Mouse (Mus musculus) cerebellum, adult 9-11 months (tissue): ENCODE measurements around the gene Prkca.
A peak's percentile ranks its signal among the peaks of the same experiment; 100 is the strongest.

Source experiments
- DNase-seq: peaks from one replicate; pipeline ENCODE4 v3.0.0; 2022

Prkca gene

GRCm38 (mm10) chr11:108153997-108154841 lies 189.5 kb downstream of the Prkca start:
- DNase-seq: no peak

GRCm38 (mm10) chr11:108152591-108152990 lies 191.1 kb downstream of the Prkca start:
- DNase-seq: no peak

DNA sequence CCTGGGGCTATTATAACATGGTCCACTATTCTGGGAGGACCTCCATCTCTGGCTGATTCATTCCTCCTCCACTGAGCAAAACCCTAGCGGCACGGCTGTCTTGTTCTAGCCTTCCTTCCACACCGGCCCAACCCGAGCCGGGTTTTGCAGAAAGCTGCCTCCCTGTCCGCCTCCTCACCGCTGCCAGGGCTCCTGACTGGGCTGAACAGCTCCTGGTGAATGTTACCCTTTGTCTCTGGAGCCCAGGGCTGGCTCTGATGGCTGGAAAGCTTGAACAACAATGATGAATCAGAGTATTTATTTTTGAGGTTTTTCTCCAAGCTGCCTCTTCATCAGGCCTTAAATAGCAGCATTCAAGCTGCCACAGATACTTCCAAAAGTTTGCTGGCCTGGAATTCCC lies 193.3 kb downstream of the Prkca start:
- peak; percentile 61 for DNase-seq

GRCm38 (mm10) chr11:108149187-108149586 lies 194.5 kb downstream of the Prkca start:
- DNase-seq: no peak

DNA sequence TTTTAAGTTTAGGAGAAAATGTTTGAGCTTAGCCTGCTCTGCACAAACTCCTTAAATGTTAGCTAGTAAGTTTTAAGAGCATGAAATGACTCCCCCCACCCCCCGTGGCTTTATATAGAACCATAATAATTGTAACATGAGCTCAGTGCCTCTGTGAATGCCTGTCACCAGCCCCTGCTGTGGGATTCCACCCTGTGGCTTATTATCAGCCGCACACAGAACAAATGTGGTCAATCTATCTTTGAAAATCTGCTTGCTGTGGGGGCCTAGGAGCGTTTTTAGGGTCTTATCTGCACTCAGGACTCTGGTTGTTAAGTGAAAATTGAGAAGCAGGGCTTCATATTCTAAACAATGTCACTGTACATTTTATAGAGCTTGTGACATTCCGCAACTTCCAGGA lies 195.2 kb downstream of the Prkca start:
- DNase-seq: no peak

- DNase-seq: no peak
These were observed 197.8 kb downstream of the Prkca start for GRCm38 (mm10) chr11:108145752-108146496.

DNA sequence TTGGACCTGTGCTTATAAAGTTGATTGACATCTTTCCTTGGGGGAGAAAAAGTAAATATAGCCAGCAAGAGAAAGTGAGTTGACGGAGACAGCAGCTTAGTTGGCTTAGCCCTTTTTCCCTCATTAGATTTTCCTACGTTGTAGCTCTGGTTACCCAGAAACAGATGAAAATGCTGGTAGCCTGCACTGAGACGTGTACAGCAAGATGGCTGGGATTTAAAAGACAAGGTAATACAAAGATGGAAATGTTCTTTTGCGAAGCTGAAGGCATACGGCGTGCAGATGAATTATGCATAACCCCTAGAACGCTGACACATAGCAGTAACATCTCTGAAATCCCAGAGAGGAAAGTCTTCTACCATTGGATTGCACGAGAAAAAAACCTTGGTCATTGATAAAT lies 198.6 kb downstream of the Prkca start:
- DNase-seq: no peak

- no peak for DNase-seq
These were observed 200.0 kb downstream of the Prkca start for GRCm38 (mm10) chr11:108143739-108144138.

DNA sequence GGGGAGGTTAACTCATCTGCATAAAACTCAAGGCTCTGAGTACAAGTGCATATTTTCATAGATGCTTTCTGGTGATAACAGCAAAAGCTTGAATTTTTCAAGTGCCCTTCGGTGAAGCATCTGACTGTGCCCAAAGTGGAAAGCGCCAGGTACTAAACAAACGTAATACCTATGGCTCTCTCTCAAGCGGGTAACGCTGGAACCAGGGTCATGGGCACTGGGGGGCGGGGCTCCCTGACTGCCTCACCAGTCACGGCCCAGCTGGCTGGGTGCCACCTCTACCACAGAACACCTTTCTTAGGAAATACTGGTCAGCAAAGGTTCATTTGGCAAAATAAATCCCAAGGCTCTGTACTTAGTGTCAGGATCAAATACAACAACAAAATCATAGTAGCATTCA lies 203.7 kb downstream of the Prkca start:
- no peak for DNase-seq

DNA sequence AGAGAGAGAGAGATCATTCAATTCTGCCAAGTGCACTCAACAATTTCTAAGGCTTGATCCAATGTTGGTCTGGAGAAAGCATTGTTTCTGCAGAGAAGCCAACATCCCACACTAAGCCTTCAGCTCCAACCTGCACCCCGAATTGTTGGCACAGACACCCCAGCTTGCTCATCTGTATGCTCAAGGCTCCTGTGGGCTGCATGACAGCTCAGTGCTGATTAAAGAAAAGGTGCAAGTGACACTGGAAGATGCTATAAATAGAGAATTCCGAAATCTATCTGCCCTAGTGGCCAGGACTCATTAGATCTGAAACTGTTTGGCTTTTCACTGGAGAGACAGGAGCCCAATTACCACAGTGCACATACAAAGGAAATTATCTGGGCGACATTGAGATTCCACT lies 207.4 kb downstream of the Prkca start:
- peak; percentile 16 for DNase-seq

- DNase-seq: no peak
These were observed 208.1 kb downstream of the Prkca start for GRCm38 (mm10) chr11:108135407-108136159.

DNA sequence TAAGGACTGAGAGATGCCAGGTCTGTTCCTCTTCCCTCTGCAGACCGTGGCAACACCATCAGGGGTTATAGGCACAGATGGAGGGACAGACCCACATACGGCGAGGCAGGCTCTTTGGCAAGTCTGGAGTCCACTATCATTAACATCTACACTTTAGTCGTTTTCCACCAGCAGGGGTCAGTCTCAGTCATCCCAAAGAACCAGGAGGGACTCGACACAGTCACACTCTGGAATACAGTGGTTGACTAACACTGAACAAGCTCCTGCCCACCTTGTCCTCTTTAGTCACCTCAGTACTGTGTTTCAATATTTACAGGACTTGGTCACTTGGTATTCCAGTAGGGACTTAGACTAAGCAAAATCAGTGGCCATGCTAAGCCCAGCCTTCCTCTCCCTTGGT lies 215.1 kb downstream of the Prkca start:
- peak; percentile 19 for DNase-seq

GRCm38 (mm10) chr11:108127908-108128307 lies 215.8 kb downstream of the Prkca start:
- DNase-seq: no peak

GRCm38 (mm10) chr11:108122486-108122885 lies 221.2 kb downstream of the Prkca start:
- no peak for DNase-seq

DNA sequence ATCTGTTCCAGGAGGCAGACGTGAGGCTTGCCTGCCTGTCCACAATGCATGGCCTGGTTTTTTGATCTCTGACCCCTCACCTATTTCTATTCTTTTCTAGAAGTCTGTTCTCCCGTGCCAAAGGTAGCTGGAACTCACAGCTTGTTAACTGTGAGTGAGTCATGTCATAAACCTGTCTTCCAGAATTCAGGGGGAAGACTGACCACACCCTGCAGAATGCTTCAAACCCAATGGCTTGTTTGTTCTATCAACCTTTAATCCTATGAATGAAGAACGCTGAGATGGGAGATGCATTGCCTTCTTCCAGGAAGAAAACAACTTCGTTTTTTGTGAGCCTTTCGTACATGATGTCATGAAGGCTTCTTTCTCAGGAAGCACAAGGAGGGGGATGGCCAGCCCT lies 223.0 kb downstream of the Prkca start:
- no peak for DNase-seq

GRCm38 (mm10) chr11:108119785-108120184 lies 223.9 kb downstream of the Prkca start:
- no peak for DNase-seq

DNA sequence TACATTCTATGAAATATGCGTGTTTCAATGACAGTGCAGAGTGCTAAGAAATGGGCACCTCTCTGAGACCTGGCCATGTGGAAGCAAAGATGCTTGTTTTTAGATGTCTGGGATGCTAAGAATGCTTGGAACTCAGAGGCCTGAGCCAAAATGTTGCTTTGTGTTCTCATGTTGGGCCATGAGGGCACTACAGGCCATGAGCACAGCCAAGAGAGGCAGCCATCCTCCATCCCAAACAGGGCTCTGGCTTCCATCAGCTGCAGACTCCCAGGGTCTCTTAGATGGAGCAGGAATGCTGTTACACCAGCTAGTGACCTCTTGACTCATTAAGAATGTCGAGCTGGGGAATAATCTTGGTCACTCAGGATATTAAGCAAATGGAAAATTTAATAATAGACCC lies 224.9 kb downstream of the Prkca start:
- DNase-seq: no peak

- DNase-seq: no peak
These were observed 225.5 kb downstream of the Prkca start for GRCm38 (mm10) chr11:108118221-108118620.

DNA sequence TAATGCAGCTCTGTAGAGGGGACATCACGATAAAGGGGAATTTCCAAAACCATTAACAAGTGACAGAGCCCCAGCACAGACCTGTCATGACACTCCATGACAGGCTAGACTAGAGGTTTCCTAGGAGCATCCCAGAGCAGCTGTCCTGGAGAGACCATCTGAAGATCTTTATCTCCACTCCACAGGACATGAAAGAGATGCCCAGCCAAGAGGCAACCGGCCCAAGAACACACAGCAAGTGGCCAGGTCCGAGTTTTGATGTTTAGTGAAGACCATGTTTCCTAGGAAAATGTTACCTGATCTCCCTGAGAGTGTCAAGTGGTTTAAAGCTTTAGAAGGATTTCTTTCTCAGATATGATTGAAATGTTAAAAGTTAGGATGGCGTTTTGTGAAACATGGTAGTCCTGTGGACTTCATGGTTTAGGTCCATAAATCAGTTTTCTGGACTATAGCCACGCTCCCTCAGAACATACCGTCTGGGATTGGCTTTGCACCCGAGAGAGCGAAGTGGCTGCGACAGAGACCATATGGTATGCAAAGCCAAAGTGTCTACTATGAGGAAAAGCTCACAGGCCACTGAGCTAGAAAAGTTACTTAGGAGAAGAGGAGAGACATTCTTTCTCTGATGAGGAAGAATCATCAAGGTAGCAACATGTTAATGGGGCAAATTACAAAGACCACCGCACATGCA lies 226.2 kb downstream of the Prkca start:
- peak; percentile 51 for DNase-seq

DNA sequence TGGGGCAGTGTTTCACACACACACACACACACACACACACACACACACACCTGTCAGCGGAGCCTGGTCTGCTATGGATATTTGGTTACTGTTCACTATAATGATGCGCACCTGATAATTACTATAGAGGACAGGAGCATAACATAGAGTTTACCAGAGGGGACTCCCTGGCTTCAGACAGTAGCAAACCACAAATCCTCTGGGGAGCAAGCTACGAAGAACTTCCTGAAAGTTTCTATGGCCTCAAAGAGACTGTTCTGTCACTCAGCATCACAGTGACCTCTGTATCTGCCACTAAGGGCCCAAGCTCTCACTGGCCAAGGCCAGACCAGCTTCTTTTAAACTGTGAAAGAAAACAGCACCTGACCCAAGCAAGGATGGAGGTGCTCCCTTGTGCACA lies 229.6 kb downstream of the Prkca start:
- DNase-seq: no peak

DNA sequence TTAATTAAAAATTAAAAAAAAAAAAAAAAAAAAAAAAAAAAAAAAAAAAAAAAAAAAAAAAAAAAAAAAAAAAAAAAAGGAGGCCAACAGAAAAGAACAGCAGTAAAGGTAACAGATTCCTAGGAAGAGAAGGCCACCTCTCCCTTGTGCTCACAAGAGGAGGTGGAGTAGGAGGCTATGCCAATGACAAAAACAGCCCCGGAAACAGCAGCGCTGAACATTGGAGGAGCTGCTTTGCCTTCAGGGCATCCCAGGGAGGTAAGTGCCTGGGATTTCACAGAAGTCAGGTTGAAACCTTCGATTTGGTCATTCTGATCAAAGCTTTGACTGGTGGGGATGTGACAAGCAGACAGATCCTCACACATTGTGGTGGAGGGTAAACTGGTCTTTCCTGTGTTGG lies 231.3 kb downstream of the Prkca start:
- DNase-seq: no peak

- DNase-seq: no peak
These were observed 239.6 kb downstream of the Prkca start for GRCm38 (mm10) chr11:108104085-108104484.
